Mouse (Mus musculus) mesoderm, embryonic 11.5 days (tissue): ENCODE data around the gene Klhdc7b.
"Not testable (repeated sequence)": the region's sequence is repeated elsewhere in the genome, so short reads cannot be mapped to it uniquely, and the experiment has no call there.

ENCODE experiments used
- DNase-seq: peaks from one replicate; pipeline ENCODE4 v3.0.0-alpha.2; 2012; ENCODE audit warnings: low read depth, low spot score

The Klhdc7b gene

GRCm38 (mm10) chr15:89428136-89428790, 43.5 kb downstream of the Klhdc7b start:
- no peak for DNase-seq

DNA sequence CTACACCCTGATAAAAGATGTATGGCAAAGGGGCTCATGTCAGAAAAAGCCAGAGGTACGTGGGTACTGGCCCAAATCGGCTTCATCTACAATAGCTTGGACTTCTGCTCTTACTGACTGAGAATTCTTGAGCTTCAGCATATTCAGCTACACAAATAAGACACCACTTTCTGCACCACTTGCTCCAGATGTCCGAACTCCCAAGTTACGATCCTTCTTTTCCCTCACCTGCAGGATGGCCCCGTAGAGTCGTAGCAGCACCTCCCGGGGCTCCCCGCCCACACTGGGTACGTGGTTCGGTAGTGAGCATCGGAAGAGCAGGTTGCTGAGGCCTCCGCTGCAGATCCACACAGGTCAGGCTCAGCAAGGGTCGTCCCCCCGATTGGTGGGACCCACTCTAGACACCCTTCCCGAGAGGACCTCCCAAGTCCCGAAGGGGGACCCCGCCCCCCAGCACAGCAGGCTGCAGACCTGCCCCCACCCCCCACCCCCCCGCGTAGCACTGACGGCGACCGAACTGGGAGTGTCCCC, 44.2 kb downstream of the Klhdc7b start:
- DNase-seq, result no peak

- DNase-seq, result peak; percentile 93
Measured at GRCm38 (mm10) chr15:89429352-89430221, 44.9 kb downstream of the Klhdc7b start, which contains the start of the genes C730034F03Rik, Gm44502 and Chkb. Gene C730034F03Rik, plus strand, starts transcription at chr15:89429589. Gene Gm44502, minus strand, starts transcription at chr15:89429696. Gene Chkb, minus strand, starts transcription at chr15:89429908.

GRCm38 (mm10) chr15:89430341-89430740, 45.6 kb downstream of the Klhdc7b start:
- DNase-seq, result peak; percentile 5

GRCm38 (mm10) chr15:89430771-89431170, 46.1 kb downstream of the Klhdc7b start:
- not testable (repeated sequence) for DNase-seq

DNA sequence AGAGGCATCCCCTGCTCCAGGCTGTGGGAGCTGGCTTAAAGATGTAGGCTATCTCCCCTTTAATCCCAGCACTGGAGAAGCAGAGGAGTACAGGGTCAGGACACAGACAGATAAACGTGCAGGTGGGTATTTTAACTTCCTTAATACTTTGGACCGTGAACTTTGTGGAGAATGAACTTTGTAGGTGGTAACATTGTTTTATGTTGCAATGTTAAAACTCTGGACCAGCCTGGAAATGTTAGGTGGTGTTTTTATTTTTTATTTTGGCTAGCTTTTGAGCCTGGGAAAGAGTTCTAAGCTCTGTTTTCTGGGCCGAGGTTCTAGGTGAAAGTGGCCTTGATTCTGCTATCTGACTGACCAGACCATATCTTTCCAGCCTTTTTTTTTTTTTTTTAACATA, 46.6 kb downstream of the Klhdc7b start:
- no peak for DNase-seq

GRCm38 (mm10) chr15:89431806-89432205, 47.1 kb downstream of the Klhdc7b start:
- DNase-seq, result no peak

- DNase-seq, result no peak
Measured at GRCm38 (mm10) chr15:89432946-89433345, 48.2 kb downstream of the Klhdc7b start.

- DNase-seq, result no peak
Measured at GRCm38 (mm10) chr15:89434136-89434535, 49.4 kb downstream of the Klhdc7b start.

DNA sequence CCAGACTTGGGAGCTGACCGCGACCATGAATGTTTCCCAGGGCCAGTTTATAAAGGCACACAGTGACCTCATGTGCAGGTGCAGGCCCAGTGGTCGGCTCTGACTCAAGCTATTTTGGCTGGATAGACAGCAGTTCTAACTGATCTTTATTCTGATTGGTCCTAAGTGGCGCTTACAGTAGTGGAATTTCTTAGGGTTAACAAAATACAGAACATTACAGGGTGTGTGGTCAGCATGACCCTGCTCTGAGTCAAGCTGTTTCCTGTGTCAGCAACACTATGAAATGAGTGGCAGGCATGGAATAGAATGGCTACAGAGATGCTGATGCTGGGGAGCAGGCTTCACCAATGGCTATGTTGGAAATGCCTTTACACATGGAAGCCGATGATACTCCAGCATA, 51.2 kb downstream of the Klhdc7b start:
- no peak for DNase-seq
